Mouse (Mus musculus) retina, embryonic 14.5 days (tissue): ENCODE measurements around the gene Tigd2.
A peak's percentile ranks its signal among the peaks of the same experiment; 100 is the strongest.
"Not testable (repeated sequence)": the region's sequence is repeated elsewhere in the genome, so short reads cannot be mapped to it uniquely, and the experiment has no call there.

ENCODE experiments used
- DNase-seq: peaks from one replicate; pipeline ENCODE4 v3.0.0-alpha.2; 2015; ENCODE audit warnings: low spot score

The Tigd2 gene

DNA sequence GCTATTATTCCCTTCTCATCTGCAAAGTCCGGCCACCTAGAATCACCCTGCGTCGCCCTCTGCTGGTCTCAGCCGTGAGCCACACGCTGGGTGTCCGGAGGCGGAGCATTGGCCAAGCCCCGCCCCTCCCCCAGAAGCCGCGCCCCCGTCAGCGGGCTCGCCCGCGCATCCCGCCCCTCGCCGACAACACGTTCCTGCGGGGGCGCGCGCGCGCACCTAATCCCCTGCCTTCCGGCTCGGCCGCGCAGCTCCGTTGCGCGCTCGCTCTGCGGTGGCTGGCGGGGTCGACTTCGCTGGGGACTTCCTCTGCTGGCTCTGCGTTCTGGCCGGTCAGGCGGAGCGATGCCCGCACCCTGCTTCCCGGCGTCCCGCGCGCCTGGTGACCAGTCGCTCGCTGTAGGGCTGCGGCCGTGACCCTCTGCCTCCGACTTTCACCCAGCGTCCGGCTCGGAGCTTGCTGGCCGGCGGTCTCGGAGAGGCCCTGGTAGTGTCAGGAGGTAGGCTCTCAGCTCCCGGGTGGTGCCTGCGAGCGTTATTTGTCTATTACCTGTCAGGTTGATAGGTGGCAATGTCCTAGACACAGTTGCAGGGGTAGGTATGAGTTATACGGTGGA, at the start of gene Tigd2:
Gene Tigd2 (plus strand): TSS at position 186 of the 614 bp plus-strand sequence.
- peak; percentile 94 for DNase-seq

DNA sequence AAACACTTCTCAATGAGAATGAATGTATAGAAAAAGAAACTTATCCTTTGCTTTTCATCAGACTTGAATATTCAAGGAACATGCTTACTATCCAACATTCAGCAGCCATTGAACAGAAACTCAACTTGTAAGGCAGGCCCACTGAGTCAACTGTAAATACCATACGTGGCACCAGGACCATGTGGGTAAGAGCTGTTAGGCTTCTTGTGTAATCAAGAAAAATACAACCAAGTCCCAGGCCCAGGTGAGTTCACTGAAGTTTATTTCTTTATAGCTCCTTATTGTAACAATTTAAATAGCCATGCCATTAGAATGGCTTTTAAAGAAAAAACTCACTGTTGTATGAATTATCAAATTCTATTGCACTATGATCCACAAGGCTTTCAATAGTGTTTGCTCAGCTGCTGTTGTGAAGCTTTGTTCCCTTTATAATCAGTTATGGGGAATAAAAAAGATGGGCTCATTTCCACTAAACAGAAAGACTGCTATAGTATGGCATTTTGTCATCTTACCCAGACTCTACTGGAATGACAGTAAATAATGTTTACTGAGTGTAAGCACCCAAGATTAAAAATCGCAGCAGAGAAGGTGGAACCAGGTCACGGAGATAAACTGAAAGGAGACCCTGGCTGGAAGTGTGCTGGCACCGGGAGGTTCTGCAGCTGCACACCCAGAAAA, 46.7 kb upstream of the Tigd2 start:
- DNase-seq = no peak

DNA sequence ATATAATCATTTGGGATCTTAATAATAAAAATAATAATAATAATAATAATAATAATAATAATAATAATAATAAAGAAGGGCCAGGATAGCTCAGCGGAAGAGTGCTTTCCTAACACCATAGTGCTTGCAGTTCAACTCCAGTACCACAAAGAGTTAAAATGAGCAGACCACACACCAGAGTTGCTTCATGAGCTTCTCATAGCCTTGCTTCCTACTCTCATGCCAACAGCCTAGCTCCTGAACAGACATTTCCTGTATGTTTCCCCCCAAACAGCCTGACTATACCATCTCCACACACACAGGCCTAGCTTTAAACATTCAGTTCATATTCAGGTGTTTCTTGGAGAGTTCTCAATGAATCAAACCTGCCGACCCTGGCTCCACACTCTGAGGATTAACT, 45.8 kb upstream of the Tigd2 start:
- DNase-seq = no peak

DNA sequence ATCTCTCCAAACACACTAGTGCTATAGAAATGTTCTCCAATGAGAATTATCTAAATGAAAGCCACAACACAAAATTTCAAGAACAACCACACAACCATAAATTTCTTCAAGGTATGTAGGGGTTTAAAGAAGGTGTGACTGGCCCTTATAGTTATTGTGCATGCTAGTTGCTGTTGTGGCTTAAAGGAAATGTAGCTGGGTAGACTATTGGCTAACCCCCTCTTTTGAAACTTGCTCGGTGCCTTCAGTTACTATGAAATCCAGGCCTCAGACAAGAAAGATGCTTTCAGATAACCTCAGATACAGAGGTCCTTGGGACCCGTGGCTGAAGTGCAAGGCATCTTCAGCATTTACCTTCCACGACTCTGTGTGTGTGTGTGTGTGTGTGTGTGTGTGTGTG, 45.3 kb upstream of the Tigd2 start:
- DNase-seq = no peak

DNA sequence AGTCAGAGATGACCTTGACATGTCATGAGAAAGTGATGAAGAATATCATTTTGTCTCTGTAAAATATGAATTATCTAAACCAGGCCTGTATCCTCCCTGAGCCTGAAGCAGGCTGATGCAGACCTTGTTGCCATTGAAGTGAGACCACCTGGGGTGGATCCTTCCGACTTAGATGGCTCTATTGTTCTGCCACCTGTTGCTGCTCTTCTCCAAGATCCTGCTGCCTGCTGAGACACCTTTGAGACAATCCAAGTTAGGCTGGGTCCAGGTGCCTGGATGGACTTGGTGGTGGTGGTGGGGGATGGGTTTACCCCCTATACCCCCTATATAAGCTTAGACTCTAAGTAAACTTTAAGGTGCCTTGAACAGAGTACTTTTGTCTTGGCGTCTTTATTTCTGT, 39.7 kb upstream of the Tigd2 start:
- no peak for DNase-seq

DNA sequence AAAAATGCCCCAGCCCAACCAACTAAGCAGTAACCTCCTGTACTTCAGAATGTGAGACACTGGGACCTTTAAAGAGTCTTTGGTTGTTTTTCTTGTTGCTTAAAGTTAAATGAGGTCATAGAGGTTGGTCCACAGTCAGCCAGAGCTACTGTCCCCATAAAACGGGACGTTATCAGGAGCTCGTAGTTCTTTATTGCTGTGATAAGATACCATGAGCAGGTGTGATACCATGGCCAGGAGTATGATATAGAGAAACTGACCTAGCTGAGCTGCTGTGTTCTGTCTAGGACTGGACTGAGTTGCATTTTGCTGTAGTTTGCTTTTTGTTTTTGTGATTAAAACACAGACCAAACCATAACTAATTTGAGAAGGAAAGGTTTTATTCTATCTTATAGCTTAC, 37.4 kb upstream of the Tigd2 start:
- no peak for DNase-seq

DNA sequence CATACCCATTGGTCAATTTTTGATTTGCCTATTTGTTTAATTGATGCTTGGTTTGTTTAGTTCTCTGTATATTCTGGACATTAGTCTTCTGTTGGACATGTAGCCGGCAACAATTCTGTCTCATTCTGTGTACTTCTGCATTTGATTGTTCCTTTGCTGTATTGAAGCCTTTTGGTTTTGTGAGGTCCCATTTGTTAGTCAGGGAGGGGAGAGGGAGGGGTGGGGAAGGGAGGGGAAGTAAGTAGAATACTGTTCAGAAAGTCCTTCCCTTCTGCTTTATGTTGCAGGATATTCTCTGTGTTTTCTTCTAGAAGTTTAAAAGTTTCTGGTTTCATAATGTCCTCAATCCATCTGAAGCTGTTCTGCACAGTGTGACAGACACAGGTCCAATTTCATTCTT, 34.7 kb upstream of the Tigd2 start:
- DNase-seq = no peak

DNA sequence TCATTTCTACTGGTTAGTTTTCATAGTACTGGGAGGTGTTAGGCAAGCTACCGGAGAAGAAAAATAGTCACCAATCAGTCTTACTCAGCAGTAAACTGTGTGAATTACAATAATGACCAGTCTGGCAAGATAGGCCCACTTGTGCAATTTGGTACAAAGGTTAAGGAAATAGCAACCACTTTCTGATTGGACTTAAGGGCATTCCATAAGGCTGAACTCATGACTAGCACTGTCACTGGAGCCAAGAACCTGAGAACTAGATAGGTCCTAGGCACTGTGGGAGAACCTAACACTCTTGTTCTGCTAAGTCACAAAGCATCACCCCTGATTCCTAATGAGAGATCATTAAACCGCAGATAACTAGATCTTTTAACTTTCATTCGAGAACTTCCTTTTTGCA, 30.6 kb upstream of the Tigd2 start:
- DNase-seq = no peak

DNA sequence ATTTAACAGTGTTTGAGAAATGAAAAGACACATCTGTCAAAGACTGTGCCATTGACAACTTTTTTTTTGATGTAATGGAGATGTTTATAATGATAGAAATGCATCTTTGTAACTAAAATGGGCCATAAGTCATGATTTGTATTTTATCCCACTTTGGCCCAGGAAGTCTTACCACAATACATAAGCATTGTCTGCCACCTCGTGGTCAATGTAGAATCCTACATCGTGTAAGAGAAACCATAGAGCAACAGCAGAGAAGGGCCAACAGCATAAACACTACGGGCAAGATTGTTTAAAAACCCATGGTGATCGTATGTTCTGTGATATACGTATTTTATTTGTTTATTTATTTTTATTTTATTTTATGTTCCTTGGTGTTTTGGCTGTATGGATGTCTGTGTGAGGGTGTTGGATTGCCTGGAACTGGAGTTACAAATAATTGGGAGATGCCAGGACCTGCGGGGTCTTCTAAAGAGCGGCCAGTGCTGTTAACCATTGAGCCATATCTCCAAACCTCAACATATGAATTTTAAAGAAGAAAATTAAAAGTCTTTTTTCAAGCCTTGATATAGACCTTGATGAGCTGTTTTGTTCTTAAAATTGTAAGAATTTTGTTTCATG, 28.2 kb upstream of the Tigd2 start:
- DNase-seq = peak; percentile 86

DNA sequence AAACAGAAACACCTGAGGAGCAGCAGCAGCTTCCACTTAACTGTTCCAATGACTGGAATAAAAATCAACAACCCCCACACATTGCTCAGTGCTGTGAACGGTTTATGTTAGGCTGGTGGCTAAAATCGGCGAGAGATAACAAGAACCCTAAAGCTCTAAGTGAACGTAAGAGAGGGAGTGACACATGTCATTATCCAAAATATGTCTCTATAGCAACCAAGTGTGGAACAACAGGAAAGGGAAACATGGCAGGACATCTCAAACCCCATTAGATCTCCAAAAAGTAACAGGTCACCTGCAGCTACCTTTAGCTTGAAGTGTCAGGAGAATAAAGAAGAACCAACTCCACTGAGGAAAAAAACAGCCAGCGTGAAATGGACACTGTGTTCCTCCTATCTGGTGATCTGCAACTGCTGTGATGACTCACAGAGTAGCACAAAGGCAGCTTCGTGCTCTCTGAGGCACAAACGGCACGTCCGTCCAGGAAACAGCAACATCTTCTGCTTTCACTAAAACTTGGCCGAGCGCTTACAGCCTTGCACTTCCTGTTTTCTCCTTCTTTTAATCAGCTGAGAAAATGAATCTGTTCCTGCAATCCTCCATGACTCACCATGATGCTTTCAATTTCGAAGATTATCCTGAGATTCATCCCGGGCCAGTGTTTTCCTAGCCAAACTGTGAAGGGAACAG, 23.5 kb upstream of the Tigd2 start:
- no peak for DNase-seq

DNA sequence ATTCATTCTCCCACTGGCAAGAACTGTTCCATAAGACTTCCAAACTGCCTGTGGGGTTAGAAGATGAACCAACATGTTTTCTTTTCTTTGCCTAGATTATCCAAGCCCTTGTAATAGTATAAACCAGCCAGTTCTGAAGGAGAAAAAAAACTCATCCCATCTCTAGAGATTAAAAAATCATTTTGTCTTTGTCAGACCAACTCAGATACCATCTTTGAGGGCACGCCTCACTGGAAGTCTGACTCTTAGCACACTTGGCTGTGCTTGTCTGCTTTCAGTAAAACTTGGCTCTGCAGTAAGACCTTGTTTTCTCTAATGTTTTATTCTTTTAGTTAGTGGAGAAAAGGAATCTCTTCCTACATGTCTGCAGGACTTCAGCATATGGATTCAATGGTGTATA, 18.7 kb upstream of the Tigd2 start:
- DNase-seq = no peak

DNA sequence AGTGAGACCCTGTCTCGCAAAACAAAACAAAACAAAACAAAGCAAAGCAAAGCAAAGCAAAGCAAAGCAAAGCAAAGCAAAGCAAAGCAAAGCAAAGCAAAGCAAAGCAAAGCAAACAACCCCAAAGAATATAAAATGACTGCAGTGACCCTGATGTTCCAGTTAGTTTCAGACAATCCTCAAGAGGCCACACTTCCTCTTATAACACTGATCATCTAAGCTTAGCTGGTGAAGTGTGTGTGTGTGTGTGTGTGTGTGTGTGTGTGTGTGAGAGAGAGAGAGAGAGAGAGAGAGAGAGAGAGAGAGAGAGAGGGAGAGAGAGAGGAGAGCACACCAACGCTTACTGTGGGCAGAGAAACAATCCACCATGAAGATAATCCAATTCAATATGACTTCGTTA, 14.2 kb upstream of the Tigd2 start:
- DNase-seq = not testable (repeated sequence)

DNA sequence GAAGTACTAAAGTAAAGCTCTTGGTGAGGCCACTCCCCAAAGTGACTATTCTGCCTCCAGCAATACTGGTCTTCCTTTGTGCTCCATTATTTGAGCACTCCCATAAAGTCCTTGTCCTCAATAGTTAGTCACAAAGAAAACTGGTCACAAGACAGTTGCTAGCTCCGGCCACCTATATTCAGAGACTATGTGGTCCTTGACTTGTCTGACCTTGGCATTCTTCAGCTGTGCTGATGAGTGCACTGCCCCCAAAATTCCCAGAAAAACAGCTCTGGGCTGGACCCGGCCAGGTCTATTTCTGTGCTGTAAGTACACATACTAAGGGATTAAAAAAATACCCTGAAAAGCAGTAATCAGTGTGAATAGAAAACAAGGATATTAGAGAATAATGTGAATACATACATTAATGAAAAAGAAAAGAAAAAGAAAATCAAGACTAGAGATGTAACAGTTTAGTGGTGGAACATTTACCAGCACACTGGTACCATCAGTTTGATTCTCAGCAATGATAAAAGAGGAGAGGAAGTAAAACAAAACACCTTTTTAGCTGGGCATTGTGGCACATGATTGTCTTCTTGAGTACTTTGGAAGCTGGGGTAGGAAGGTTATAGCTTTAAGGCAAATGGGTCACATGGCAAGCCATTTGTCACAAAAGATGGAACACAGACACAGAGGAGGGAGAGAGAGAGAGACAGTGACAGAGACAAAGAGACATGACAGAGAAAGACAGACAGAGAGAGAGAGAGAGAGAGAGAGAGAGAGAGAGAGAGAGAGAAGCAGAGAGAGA, 12.6 kb upstream of the Tigd2 start:
- DNase-seq = no peak

DNA sequence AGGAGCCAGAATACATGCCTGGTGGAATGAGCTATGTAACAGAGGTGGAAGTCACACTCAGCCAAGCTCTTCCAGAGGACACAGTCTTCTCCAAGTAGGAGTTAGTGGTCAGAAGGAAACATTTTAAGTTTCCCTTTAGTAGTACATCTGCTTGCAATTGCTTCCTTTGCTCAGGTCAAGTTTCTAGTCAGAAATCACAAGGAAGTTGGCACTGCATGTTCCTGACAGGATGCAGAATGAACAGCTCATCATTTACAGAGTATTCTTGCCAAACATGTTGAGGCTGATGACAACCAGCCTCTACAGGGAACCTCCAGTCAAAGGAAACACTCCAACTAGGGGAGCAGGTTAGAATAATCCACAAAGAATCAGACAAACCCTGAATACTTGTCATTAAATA, 11.9 kb upstream of the Tigd2 start:
- no peak for DNase-seq

DNA sequence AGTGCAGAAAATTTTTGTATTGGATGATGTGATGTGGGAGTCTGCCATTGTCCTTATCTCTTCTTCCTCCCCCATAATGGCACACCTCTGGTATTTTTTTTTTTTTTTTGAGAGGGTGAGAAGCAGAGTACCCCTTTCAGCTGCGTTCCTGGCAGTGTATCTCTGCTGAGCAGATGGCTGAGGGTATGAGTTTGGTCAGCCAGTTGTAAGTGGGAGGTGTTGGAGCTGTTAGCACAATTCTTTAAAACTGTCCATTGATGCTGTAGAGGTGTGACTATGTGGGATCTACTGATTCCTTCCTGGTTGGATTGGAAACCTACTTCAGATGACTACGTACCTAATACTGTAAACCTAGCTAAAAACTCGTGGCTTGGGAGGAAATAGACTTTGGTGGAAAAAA, 10.3 kb upstream of the Tigd2 start:
- DNase-seq = no peak

DNA sequence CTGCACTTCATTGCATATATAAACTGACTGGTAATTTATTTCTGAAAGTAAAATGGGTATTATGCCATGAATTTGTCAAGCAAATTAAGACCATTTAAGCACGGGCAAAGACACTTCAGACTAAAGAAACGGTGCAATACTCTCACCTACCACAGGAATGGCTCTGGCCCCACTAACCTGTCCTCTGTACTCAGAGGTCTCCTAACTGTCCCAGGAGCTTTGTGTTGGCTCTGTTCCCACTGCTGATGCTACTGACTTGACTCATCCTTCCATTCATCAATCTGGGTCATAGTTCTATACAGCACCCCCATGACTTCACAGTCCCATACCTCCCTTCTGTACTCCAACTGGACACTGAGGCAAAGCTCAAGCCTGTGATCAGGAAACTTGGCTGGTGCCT, 9.6 kb upstream of the Tigd2 start:
- DNase-seq = no peak

DNA sequence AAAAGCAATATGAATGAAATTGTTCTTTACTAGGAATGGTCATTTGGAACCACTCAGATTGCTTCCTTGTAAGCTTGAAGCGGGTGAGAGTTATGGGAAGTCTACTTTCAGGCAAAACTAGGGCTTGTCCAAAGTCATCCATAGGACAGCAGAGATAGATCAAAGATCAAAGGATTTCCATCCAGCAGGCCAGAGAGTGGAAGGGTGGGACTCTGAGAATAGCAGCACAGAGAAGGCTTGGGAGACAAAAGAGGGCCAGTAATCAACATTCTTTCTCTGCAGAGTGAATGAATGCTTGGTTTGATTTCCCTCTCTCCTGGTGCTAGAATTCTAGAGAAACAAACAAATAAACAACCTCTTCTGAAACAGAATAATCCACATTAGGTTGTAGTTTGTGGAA, 1.1 kb upstream of the Tigd2 start:
- DNase-seq = no peak

DNA sequence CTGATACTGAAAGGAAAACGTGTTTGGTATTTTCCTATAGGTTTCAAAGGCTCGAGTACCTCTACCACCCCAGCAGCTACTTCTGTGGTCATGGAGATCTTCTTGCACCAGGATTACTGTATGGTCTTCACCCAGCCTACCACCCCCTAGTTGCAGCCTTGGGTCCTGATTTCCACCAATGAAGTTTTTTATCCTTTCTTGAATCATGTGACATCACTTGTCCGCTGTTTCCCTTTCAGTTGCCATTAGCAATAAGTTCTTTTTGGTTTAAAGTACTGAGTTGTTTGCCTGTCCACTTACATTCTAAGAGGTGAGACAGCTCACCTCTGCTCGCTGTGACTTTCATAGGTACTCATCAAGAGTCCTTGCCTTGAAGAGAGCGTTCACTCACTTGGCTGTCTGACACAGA, 633 bp downstream of the Tigd2 start:
- DNase-seq = peak; percentile 47

DNA sequence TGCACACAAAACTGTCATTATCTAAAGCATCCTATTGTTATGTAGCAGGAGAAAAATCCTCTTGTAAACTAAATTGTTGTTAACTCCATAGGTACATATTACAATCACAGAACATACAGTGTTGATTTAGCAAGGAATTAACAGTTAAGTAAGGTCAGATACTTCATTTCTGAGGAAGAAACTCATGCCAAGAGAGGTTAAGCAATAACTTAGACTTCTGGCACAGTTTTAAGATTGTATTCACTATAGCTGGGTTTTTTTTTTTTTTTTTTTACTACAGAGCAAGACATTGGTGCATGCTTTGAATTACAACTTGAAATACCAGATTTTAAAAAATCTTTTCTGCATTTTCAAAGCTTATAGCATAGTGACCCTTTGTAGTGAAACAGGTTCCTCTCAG, 24.5 kb downstream of the Tigd2 start:
- no peak for DNase-seq

DNA sequence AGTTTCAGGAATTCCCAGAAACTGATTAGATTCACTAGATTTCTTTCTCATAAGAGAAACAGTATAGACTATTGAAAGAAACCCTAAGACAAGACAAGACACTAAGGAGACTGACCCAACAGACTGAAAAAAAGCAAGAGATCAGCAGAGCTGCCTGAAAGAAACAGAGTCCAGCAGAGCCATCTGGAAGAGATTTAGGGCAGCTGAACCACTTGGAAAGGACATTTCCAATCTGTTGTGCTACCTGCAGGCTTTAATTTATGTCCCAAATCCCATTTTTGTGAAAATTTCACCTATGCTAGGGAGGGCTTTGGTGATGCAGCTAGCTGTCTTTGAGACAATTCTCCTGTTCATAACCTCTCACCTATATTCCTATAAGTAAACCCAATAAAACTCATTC, 25.0 kb downstream of the Tigd2 start:
- no peak for DNase-seq

DNA sequence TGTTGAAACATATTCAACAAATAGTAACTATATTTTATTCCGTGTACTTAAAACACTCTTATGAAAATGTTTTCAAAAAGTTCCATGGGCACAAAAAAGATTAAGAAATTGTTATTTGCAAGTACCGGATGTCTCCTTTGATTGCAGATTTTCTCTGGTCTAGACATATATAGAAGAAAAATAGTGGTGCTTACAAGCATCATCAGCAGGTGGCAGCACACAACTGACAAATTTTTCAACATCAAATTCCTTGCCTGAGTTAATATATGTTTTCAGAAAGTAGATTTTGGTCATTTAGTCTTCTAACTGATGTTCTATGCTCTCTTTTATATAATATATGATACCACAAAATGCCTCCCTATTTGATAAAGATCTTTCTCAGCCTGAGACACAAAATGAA, 41.0 kb downstream of the Tigd2 start:
- DNase-seq = peak; percentile 80

DNA sequence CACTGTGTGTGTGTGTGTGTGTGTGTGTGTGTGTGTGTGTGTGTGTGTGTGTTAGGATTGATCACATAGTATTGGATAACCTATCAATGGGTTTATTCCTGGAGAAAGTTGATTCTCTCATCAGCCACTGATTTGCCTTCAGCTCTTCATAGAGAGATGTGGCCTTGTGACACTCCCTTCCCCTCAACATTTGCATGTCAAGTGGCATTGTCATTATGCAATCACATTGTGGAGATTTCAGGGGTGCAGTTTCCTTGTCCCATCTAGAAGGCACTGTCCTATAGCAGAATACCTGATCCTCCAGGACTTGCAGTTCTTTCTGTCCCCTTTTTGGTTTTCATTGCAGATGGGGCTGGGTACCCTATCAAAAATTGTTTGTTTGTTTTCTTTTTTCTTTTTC, 41.9 kb downstream of the Tigd2 start:
- no peak for DNase-seq
